ENCODE assay signal across 15 mouse cellular contexts in genomic region chr8:111325222-111325790, GRCm38 (mm10). TPM values are rescaled to one million over a fixed set of nuclear protein-coding genes. Genes with fewer than 3 reads are reported as not detected.
"Had no signal": no experiment of that assay in that cellular context is flagged by ENCODE, and none has a peak within 500 bp of the region (broad histone marks: within the 10 kb centered on the region; RNA-seq: fewer than 3 reads in every experiment).

No protein-coding gene starts in this region.

- DNase-seq: lung, adult 18-20 months; lung, embryonic 14.5 days; lung, postnatal 10 days; lung, postnatal 4 days; retina, postnatal 1 day; right cerebral cortex, adult 18-20 months; right cerebral cortex, postnatal 25 days; right cerebral cortex, postnatal 4 days; spleen, adult 18-20 months; thymus, adult 2 months; thymus, postnatal 25 days; thymus, postnatal 4 days had no signal

- ATAC-seq: liver, embryonic 12.5 days; midbrain, embryonic 15.5 days had no signal

RNA-seq across cellular contexts. Expression of gene Mlkl, which starts 12.7 kb away (rescaled TPM):
- total RNA-seq: midbrain, postnatal 0 days had no signal
